Mouse (Mus musculus) CH12.LX (cell line): ENCODE measurements around the gene Ttc34.

Source experiments
- BHLHE40 ChIP-seq: IDR thresholded peaks from 2 replicates; pipeline ENCODE4 v1.6.1; 2011; ENCODE audit warnings: mild to moderate bottlenecking, low read depth, low read length, improper control_type of control experiment
- CTCF ChIP-seq, 2 experiments: IDR thresholded peaks in 1 of 2; conservative IDR thresholded peaks in 1 of 2; 2 replicates each; pipeline ENCODE4 v1.5.1; 2011 to 2012; ENCODE audit warnings: low read depth in 2 of 2, low read length in 2 of 2, improper control_type of control experiment in 1 of 2, inconsistent platforms in 1 of 2, mild to moderate bottlenecking in 1 of 2, moderate library complexity in 1 of 2
- E2F4 ChIP-seq: IDR thresholded peaks from 2 replicates; pipeline ENCODE4 v1.6.1; 2011; ENCODE audit warnings: low read depth, low read length, improper control_type of control experiment; ENCODE audit not compliant: insufficient replicate concordance
- ELF1 ChIP-seq: IDR thresholded peaks from 2 replicates; pipeline ENCODE4 v1.6.1; 2014; ENCODE audit warnings: low read depth, mild to moderate bottlenecking, inconsistent platforms, low read length, improper control_type of control experiment
- EP300 ChIP-seq: IDR thresholded peaks from 2 replicates; pipeline ENCODE4 v1.6.1; 2011; ENCODE audit warnings: low read length, improper control_type of control experiment
- GABPA ChIP-seq: IDR thresholded peaks from 2 replicates; pipeline ENCODE4 v1.6.1; 2012; ENCODE audit warnings: low read depth, low read length, improper control_type of control experiment, inconsistent platforms; ENCODE audit not compliant: insufficient replicate concordance
- MYC ChIP-seq: IDR thresholded peaks from 2 replicates; pipeline ENCODE4 v1.6.1; 2011; ENCODE audit warnings: low read depth, mild to moderate bottlenecking, improper control_type of control experiment, low read length
- POLR2A ChIP-seq: IDR thresholded peaks from 2 replicates; pipeline ENCODE4 v1.6.1; 2011; ENCODE audit warnings: low read depth, mild to moderate bottlenecking, improper control_type of control experiment, low read length
- RCOR1 ChIP-seq: conservative IDR thresholded peaks from 2 replicates; pipeline ENCODE4 v1.6.1; 2012; ENCODE audit warnings: low read depth, mild to moderate bottlenecking, inconsistent platforms, low read length, improper control_type of control experiment
- SIN3A ChIP-seq: IDR thresholded peaks from 2 replicates; pipeline ENCODE4 v1.6.1; 2012; ENCODE audit warnings: low read length, improper control_type of control experiment, inconsistent platforms
- UBTF ChIP-seq: IDR thresholded peaks from 2 replicates; pipeline ENCODE4 v1.6.1; 2012; ENCODE audit warnings: low read depth, mild to moderate bottlenecking, inconsistent platforms, low read length, improper control_type of control experiment, moderate library complexity
- ZC3H11A ChIP-seq: IDR thresholded peaks from 2 replicates; pipeline ENCODE4 v1.6.1; 2012; ENCODE audit warnings: low read depth, mild to moderate bottlenecking, inconsistent platforms, low read length, improper control_type of control experiment
- ZNF384 ChIP-seq: IDR thresholded peaks from 2 replicates; pipeline ENCODE4 v1.6.1; 2012; ENCODE audit warnings: low read depth, low read length, improper control_type of control experiment, inconsistent platforms

DNA sequence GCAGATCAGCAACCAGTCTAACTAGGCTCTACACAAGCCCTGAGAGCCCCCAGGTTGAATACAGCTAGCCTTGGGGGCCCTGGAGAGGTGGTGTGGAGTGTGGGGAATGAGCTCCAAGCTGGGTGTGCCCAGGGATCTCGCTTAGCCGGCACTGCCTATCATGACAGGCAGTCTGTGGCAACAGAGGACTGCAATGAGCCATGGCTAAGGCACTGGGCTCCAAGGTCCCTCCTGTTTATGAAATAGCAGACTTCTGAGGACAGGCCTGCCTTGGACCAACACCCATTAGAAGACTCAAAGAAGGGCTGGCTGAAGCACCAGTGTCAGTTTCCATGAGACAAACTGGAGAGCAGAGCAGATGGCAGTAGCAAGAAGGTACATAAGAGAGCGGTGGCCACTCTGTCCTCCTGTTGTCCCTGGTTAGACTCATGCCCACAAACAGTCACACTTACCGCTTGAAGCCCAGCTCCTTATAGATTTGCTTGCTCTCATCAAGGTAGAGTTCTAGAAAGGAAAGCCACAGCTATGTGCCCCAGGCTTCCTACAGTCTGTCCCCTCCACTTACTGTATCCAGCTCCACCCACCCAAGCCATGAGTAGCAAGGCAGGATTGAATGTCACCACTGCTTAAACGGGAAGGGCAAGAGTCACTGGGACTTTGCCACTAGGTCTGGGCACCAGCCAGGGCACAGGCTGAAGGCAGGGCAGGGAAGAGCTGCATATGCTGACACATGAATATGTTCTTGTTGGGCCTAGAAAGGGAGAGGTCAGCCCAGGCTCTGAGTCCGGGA is 60.6 kb downstream of the Ttc34 start:
- no peak for TF ChIP-seq BHLHE40
- no peak for TF ChIP-seq GABPA
- no peak for TF ChIP-seq CTCF (conservative IDR thresholded peaks at IDR 0.05 in 1 of 2, IDR thresholded peaks at IDR 0.05 in 1 of 2; ENCODE audit: low read depth in 2 of 2, low read length in 2 of 2)
- TF ChIP-seq EP300 = no peak
- no peak for TF ChIP-seq POLR2A
- TF ChIP-seq MYC = no peak
- no peak for TF ChIP-seq E2F4
- TF ChIP-seq RCOR1 = no peak
- no peak for TF ChIP-seq ZC3H11A
- no peak for TF ChIP-seq ZNF384
- TF ChIP-seq ELF1 = no peak
- TF ChIP-seq SIN3A = no peak
- TF ChIP-seq UBTF = no peak
